Mouse (Mus musculus): ENCODE measurements around the gene Cyp3a16. TPM values are rescaled to one million over a fixed set of nuclear protein-coding genes. Genes with fewer than 3 reads are reported as not detected.
"Not testable (repeated sequence)": the region's sequence is repeated elsewhere in the genome, so short reads cannot be mapped to it uniquely, and the experiment has no call there.

Cyp3a16 gene
- total RNA-seq (2014; rRNA removed; ENCODE audit: low replicate concordance) (not detected in 2 replicates), polyA plus RNA-seq (2015; fragmentation: Nextera tagmentation; extraction: Ambion mirVana) (not detected in 2 replicates)

GRCm38 (mm10) chr5:145469623-145470022 is at the start of gene Cyp3a16:
TSS of gene Cyp3a16 (minus strand) at chr5:145469723.
- not testable (repeated sequence) for ATAC-seq (ENCODE audit: insufficient read depth, low read depth); H3K4me3 ChIP-seq (ENCODE audit: low read depth, low read length); H3K9ac ChIP-seq (replicated peaks; ENCODE audit: low read depth, low read length); H3K36me3 ChIP-seq (replicated peaks; ENCODE audit: control insufficient read depth, insufficient read depth, low read length); H3K4me2 ChIP-seq (ENCODE audit: low read depth, low read length); H3K4me1 ChIP-seq (ENCODE audit: control insufficient read depth, insufficient read depth); H3K27me3 ChIP-seq (ENCODE audit: control insufficient read depth, insufficient read depth, low read length); DNase-seq (ENCODE audit: low spot score); H3K9me3 ChIP-seq (replicated peaks; ENCODE audit: control insufficient read depth, low read length); H3K27ac ChIP-seq (ENCODE audit: low read depth)
- 48% methylated on average over 2 of the region's 2 CpGs for WGBS

- no peak overlapping the region for H3K4me3 ChIP-seq (ENCODE audit: low read depth, low read length)
- DNase-seq (ENCODE audit: low spot score): no peak
- TF ChIP-seq EP300 (IDR thresholded peaks at IDR 0.05; ENCODE audit: low read depth): no peak
- no peak for TF ChIP-seq CTCF (IDR thresholded peaks at IDR 0.05; ENCODE audit: low read depth)
- H3K36me3 ChIP-seq (replicated peaks; ENCODE audit: control insufficient read depth, insufficient read depth, low read length): no peaks in the 10 kb centered on the region
- H3K9me3 ChIP-seq (replicated peaks; ENCODE audit: control insufficient read depth, low read length): no peaks in the 10 kb centered on the region
- H3K27ac ChIP-seq (ENCODE audit: low read depth): no peak overlapping the region
- H3K9ac ChIP-seq (replicated peaks; ENCODE audit: low read depth, low read length): no peak overlapping the region
- no CpG with 5 or more reads among the region's 6 CpGs for WGBS
- H3K4me1 ChIP-seq (ENCODE audit: control insufficient read depth, insufficient read depth): no peaks in the 10 kb centered on the region
- ATAC-seq (ENCODE audit: insufficient read depth, low read depth): no peak
- no peaks in the 10 kb centered on the region for H3K27me3 ChIP-seq (ENCODE audit: control insufficient read depth, insufficient read depth, low read length)
- no peak overlapping the region for H3K4me2 ChIP-seq (ENCODE audit: low read depth, low read length)
Measured at GRCm38 (mm10) chr5:145490300-145490699, 20.8 kb upstream of the Cyp3a16 start.

GRCm38 (mm10) chr5:145464304-145465088 is 5.0 kb downstream of the Cyp3a16 start:
- Histone ChIP-seq H3K27ac (ENCODE audit: low read depth) (no peak overlapping the region), H3K4me3 (ENCODE audit: low read depth, low read length) (no peak overlapping the region), H3K9me3 (replicated peaks; ENCODE audit: control insufficient read depth, low read length) (0 out of 2 replicates have a peak, but pooled peaks cover 5% of the 10 kb centered on the region), H3K4me1 (ENCODE audit: control insufficient read depth, insufficient read depth) (no peaks in the 10 kb centered on the region), H3K27me3 (ENCODE audit: control insufficient read depth, insufficient read depth, low read length) (no peaks in the 10 kb centered on the region), H3K9ac (replicated peaks; ENCODE audit: low read depth, low read length) (no peak overlapping the region), H3K4me2 (ENCODE audit: low read depth, low read length) (no peak overlapping the region), H3K36me3 (replicated peaks; ENCODE audit: control insufficient read depth, insufficient read depth, low read length) (no peaks in the 10 kb centered on the region)
- ATAC-seq (ENCODE audit: insufficient read depth, low read depth) (no peak), DNase-seq (ENCODE audit: low spot score) (no peak)
- TF ChIP-seq EP300 (IDR thresholded peaks at IDR 0.05; ENCODE audit: low read depth) (no peak), CTCF (IDR thresholded peaks at IDR 0.05; ENCODE audit: low read depth) (no peak)
- 49% methylated on average over 5 of the region's 5 CpGs for WGBS

- no peak overlapping the region for H3K4me2 ChIP-seq (ENCODE audit: low read depth, low read length)
Measured at GRCm38 (mm10) chr5:145462321-145462720, 7.2 kb downstream of the Cyp3a16 start.

GRCm38 (mm10) chr5:145454389-145454788 is 15.1 kb downstream of the Cyp3a16 start:
- Histone ChIP-seq H3K4me1 (ENCODE audit: control insufficient read depth, insufficient read depth) (no peaks in the 10 kb centered on the region), H3K4me2 (ENCODE audit: low read depth, low read length) (no peak overlapping the region), H3K27ac (ENCODE audit: low read depth) (no peak overlapping the region), H3K9me3 (replicated peaks; ENCODE audit: control insufficient read depth, low read length) (peaks cover 19% of the 10 kb centered on the region; the same call in 1 of the 2 replicates), H3K4me3 (ENCODE audit: low read depth, low read length) (no peak overlapping the region), H3K36me3 (replicated peaks; ENCODE audit: control insufficient read depth, insufficient read depth, low read length) (no peaks in the 10 kb centered on the region), H3K27me3 (ENCODE audit: control insufficient read depth, insufficient read depth, low read length) (no peaks in the 10 kb centered on the region), H3K9ac (replicated peaks; ENCODE audit: low read depth, low read length) (no peak overlapping the region)
- WGBS: 58% methylated on average over 4 of the region's 4 CpGs
- DNase-seq (ENCODE audit: low spot score) (no peak), ATAC-seq (ENCODE audit: insufficient read depth, low read depth) (no peak)
- no peak for TF ChIP-seq CTCF (IDR thresholded peaks at IDR 0.05; ENCODE audit: low read depth)
- TF ChIP-seq EP300 (IDR thresholded peaks at IDR 0.05; ENCODE audit: low read depth): no peak

More at GRCm38 (mm10) chr5:145462321-145462720, 7.2 kb downstream of the Cyp3a16 start:
- DNase-seq (ENCODE audit: low spot score) (no peak), ATAC-seq (ENCODE audit: insufficient read depth, low read depth) (no peak)
- H3K4me1 ChIP-seq (ENCODE audit: control insufficient read depth, insufficient read depth): no peaks in the 10 kb centered on the region
- no peak overlapping the region for H3K27ac ChIP-seq (ENCODE audit: low read depth)
- H3K36me3 ChIP-seq (replicated peaks; ENCODE audit: control insufficient read depth, insufficient read depth, low read length): no peaks in the 10 kb centered on the region
- no peak overlapping the region for H3K9ac ChIP-seq (replicated peaks; ENCODE audit: low read depth, low read length)
- WGBS: 69% methylated on average over 4 of the region's 4 CpGs
- H3K27me3 ChIP-seq (ENCODE audit: control insufficient read depth, insufficient read depth, low read length): no peaks in the 10 kb centered on the region
- TF ChIP-seq CTCF (IDR thresholded peaks at IDR 0.05; ENCODE audit: low read depth): no peak
- TF ChIP-seq EP300 (IDR thresholded peaks at IDR 0.05; ENCODE audit: low read depth): no peak
- H3K9me3 ChIP-seq (replicated peaks; ENCODE audit: control insufficient read depth, low read length): peaks cover 6% of the 10 kb centered on the region; the same call in 1 of the 2 replicates
- no peak overlapping the region for H3K4me3 ChIP-seq (ENCODE audit: low read depth, low read length)

Measured in heart, postnatal 0 days (tissue).